Mouse (Mus musculus) gastrocnemius, postnatal 4 days (tissue): ENCODE measurements at regions not wholly inside any gene's neighbourhood (a gene's known extent, or its start where the extent isn't known, plus 50 kb on each side); places are given as distances from the start of the nearest gene placed in this dataset.

Source experiments
- DNase-seq, 2 experiments: peaks; one replicate each; pipeline ENCODE4 v3.0.0; 2021 to 2022; ENCODE audit warnings: low spot score in 2 of 2, mixed read lengths in 2 of 2

DNA sequence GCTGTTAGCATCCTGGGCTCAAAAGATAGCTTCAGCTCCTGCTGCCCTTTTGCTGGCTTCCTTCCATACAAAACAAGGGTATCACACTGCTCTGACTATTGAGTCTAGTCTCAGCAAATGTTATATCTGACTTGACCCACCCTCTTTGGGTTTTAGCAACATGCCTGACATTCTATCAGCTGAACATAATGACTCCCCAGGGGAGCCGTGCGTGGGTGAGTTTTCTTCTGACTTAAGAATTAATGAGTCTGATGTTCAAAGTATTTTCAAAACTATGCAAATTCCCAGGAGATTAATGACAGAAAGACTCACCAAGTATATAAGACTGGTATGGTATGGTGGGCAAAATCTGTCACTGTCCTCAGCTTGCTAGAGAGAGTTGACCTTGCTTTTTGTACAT is 159.0 kb downstream of the Pmp22 start:
- DNase-seq, result no peak

DNA sequence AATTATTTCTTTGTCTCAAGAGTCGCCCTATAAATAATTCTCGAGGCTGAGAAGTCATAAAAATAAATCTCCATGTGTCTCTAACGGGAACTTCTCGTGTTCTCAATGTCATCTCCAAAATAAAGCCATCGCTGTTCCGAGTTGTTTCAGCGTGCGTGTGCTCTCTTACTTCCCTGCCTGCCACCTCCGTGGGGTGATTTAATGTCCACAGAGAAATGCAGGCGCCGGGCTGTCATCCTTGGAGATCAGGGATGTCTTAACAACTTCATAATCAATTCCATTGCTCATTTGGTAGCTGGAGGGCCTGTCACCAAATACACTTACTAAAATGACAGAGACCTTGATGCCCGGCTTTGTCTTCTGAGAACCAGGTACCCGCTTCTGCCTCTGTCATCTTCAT is 161.8 kb downstream of the Pmp22 start:
- no peak for DNase-seq

DNA sequence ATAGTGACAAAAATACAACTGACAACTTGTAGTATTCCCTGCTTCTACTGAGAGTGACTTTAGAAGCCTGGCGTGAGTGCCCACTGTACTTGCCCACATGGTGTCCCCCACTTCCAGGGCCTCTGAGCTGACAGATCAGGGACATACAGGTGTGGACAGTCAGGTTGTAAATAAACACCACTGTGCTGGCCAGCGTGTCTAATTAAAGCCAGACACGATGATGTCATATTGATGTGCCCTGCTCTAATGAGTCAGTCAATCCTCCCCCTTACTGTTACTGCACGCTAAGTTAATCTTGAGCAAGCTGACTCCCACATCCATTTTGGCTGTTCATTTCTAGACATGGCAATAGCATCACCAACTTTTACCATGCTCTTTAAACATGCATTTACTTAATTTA is 164.7 kb downstream of the Pmp22 start:
- no peak for DNase-seq

DNA sequence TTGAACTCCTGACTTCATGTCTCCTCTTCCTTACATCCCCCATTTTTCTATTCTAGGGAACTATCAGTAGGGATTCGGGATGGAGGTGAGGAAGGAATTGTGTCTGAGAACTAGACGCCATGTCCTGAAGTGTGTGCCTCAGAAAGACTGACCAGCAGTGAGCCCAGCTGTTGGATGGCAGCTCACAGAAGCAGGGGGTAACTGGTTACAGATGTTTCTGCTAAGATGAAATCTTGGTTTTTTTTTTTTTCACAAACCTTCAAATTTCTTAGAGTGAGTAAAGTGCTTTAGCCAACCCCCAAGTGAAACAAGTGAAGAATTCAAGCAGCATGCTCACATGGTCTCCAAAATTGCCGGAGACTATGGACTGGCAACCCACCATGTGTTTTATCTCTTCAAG is 165.7 kb downstream of the Pmp22 start:
- no peak for DNase-seq

DNA sequence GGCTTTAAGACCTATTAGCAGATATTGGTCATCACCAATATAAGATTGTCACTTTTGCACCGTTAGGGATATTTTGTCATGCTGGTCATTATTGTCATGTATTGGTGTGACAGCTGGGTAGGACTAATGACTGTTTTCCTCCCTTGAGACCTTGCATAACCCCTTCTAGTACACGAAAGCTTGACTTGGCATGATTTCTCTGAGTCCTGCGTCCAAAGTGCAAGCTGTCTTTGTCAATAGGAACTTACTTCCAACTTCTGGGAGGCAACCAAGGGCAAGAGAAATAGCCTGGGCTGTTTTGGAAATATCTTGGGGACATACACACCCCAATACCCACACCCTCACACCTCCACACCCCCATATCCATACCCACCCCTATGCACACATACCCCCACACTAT is 167.7 kb downstream of the Pmp22 start:
- DNase-seq, result no peak

DNA sequence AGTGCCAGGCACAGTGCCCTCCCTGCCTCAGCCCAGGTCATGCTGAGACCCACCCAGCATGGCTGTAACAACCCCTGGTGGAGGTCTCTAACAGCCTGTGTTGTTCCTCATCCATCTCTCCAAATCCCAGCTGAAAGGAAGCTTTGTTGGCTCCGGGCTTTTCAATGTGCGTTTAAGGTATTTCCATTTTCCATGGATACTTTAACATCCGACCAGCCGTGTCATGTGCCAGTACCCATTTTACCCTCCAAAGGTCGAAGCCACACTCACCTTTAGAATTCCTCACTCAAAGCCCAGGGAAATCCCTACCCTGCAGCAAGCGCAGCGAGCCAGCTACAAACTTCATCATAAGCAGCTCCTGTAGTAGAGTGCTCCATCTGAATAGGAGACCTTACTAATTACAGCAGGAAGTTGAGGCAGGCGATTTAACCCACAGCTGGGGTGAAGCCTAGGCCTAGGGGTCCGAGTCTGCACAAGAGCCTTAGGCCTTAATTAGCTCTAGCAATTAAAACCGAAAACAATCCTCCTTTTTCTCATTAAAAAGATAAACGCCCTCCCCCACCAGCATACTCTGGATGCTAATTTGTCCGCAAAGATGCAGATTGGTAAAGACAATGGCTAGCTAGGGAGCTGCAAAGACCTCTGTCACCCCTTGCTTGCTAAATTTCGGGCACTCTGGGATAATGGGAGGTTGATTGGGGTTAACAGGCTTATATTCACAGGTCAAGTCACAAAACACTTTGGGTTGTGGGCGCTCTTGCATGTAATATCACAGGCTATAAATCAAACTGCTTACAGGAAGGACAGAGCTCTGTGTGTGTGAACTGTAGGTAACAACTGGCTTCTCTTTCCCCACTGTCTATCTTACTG is 171.2 kb downstream of the Pmp22 start:
- DNase-seq, result no peak

DNA sequence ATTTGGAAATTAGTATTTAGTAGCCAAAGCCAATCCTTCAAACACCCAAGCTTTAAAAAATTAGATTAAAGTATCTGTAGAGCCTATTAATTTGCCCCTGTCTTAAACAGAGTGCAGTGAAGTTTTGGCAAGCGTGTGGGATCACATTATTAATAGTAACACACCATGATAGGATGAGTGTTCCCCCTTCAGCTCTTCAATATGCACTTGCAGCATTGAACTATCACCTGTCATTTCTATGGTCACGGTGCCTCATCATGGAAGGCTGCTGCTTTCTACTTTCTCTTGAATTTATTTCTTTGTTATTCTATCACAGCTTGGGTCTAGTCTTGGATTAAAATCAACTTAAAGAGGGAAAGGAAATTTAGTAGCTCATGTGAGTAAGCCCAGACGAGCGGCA is 196.4 kb downstream of the Pmp22 start:
- DNase-seq, result no peak

DNA sequence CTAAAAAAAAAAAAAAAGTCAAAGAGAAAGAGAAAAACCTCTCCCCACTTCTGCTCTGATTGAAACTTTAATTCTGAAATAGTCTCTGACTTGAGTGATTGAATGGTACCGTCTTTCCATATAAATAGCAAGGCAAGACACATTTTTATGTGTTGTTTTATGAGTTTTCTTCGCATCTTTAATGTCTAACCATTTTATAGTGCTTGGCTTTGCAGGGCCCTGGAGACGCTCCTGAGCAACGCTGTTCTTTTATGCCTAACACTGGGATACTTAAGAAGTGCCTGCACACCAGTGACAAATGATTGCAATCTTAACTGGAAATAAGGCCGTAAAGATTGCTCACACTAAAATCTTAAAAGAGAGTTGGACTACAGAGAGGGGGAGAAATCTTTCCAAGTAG is 198.1 kb downstream of the Pmp22 start:
- no peak for DNase-seq

DNA sequence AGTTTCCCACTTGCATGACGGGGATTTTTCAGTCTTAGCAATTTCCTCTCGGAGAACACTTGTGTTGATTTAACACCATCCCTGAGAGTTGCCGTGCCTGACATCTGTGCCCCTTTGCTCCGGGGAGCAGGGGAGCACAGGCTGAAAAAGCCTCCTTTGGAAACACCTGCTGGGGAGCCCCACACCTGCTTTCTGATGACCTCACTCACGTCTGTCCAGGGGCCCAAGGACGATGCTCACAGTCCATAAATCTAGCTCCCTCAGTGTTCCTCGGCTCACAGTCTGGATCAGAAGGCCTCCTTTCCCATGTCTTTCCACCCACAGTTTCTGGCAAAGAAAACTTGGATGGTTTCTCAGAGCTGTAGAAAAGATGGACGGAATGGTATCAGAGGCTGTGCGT is 208.7 kb downstream of the Pmp22 start:
- DNase-seq, result no peak

DNA sequence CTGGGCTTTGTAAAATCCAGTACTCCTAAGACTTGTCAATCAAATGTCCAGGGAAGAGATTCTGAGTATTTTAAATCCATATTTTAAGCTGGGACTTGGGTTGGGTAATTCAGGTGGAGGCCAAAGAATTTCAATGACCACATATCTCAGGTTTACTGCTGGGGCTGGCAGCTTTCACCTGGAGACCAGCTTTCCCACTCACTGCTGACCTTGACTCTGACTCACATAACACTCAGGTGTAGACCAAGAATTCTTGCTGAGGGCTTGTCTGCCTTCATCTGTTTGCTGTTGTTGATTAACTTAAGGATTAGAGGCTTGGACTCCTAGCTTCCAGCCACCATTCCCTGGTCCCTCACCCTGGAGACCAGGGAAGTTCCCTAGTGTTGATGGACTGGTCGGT is 209.5 kb downstream of the Pmp22 start:
- no peak for DNase-seq

DNA sequence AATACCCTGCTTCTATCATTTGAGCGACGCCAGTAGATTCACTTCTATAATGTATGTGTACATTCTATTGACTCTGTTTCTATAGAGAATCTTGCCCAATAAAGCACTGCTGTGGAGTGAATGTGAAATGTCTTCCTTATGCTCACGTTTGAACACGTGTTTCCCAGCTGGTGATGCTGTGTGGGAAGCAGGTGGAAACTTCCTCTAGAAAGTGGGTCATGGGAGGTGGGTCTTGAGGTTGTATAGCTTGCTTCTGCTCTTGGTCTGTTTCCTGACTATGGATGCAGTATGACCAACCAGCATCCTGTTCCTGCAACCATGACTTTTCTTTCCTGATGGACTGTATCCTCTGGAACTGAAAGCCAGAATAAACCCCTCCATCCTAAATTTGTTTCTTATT is 216.9 kb downstream of the Pmp22 start:
- no peak for DNase-seq

DNA sequence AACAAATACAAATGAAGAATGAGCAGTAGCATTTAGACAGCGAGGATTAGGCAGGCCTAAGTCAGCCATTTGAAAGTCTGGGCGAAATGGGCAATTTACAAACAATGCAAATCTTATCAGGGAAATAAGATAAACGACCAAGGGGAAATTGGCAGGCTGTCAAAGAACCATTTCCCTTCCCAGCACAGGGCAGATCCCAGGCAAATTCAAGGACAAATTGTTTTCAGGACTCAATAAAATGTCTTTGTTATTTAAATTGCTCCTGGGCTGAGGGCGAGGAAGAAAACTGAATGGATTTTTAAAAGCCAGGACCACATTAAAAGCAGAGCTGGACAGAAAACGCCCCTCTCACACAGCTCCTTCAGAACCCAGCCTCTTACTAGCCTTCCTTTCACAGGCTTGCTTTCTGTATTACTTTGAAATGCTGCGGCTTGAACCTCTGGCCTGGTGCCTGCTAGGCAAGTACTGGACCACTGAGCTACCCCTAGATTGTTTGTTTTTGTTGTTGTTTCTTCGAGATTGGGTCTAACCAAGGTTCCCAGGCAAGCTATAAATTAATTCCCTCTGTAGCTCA is 221.4 kb downstream of the Pmp22 start:
- DNase-seq, result no peak

DNA sequence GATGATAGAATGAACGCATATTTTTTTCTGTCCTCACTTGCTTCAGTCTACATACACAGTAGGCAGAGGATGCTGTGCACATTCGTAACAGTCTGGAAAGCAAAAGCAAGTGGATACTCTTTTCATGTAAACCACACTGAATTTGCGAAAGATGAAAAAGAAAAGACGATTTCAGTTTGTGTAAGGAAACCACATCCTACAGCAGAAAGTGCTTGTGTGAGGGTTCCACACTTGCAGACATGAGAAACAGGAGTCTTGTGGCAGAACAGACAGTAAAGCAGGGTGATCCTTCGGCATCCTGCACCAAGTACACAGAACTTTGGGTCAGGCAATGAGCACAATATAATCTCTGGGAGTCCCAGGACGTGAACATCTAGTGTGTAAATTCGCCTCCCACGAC is 223.2 kb downstream of the Pmp22 start:
- no peak for DNase-seq

DNA sequence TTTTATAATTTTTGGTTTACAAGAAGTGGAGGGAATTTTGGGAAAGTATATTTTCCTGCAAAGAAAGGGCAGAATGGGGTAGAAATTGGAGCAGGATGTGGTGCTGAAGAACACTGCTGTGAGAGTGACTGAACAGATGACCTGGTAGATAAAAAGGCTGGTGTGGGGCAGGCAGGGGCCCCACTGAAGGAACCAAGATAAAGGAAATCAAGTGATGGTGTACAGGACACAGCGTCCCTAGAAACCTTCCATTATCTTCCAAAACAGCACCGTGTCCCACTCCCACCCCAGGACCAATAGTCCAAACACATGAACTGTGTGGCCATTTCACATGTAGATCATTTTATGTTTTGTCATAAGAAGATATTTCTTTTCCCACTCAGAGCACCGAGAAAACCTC is 224.2 kb downstream of the Pmp22 start:
- no peak for DNase-seq

DNA sequence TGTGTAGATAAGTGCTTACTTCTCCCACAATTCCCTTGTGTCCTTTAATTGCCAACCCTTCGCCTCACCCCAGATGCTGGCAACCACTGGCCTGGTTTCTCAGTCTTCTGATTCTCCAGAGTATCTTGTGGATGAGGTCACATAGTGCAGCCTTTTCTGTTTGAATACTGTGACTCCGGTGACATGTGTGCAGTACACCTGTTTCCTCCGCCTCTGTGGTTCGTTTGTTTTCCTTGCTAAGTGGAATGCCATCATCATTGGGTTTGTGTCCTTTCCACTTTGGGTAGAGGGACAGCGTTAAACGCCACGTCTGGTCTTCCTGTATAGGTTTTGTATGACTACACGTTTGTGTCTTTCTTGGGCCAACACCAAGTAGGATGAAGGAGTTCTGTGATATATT is 224.9 kb downstream of the Pmp22 start:
- no peak for DNase-seq

DNA sequence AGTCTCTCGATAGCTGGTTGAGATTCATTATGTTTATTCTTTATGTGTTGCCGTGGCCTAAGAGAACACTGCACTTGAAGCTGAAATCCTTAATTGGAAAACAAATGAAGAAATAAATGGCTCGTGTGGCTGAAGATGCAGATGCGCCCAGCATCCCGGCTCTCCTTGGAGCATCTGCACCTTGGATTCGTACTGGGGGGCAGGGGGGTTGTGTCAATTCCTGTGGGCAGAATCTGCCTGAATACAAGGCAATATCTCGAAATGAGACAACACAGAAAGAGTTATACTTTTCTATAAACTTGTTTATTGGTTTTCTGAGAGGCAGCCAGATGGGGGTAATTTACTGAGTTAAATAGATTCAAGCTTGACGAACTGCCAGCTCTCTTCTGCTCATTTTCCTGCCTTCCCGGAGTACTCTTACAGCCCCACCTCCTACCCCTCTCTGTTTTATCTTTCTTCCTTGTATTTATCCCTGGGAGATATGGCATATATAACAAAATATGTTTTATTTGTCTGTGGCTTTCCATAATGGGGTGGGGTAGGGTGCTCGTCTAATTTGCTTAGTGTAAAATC is 229.1 kb downstream of the Pmp22 start:
- DNase-seq, result no peak

DNA sequence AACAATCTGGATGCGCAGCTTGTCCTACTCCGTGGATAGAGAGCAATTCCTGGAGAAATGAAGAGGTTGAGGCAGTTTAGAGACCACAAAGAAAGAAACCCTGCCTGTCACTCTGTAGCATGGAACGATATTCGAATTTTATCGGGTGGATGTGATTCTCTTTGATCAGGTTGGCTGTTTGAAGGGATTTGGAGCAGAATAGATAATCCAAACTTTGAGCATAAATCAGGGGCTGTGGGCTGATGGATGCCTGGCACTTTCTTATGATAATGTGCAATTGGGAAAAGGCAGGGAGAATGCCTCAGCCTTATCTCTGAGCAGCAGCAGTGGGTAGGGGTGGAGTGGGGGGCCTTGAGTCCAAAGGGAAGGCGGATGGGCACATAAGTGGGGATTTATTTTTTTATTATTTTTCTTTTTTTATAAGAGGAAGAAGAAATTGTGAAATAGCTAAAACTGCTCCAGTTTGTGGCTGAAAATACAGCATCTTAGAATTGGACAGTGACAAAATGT is 239.0 kb downstream of the Pmp22 start:
- no peak for DNase-seq

DNA sequence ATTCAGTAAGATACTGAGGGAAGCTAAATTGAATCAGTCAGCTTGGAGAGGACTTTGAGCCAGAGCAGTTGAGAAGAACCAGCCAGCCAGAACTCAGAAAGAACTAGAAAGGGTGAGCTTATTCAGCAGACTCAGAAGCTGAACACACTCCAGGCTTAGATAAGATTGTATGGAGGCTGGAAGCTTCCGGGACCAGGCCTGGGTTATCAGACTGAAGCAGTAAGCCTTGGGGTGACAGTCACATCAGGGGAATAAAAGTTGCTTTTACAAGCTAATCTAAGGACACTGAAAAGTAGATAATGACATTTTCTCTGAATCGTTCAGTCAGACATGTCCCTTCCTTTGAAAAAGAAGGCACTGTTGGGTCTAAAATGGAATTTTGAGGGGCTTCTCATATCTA is 240.7 kb downstream of the Pmp22 start:
- no peak for DNase-seq

DNA sequence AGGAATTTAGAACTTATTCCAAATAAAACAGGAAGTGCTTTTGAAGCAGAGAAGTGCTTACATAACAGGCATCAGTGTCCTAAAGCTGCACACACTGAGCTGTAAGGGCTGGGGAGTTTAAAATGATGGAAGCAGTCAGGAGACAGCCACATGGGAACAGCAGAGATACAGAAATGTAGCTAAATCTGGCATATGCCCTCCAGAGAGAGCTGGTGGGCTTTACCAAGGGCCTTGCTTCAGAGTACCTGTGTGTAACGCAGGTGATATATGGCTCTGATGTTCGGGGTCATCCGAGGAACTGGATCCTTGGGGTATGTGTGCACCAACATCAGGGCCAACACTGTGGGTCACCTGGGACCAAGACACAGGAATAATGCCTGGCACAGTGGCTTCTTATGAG is 247.5 kb downstream of the Pmp22 start:
- DNase-seq, result no peak

DNA sequence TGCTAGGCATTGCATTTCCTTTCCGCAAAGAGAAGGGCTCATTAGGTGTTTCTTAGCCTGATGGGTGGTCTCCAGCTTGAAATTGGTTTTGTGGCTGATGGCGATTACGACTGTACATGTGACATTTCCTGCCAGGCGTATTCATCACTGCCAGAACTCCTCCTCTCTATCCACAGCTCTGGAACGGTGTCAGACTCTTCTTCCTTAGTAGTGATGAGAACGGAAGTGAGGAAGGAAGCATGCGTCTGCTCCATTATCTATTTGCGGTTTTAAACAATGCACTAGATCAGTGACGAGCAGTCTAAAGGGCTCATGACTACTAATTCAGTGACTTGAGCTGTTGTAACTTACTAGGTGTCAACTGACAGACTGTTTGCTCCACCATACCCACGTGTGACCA is 248.2 kb downstream of the Pmp22 start:
- no peak for DNase-seq

DNA sequence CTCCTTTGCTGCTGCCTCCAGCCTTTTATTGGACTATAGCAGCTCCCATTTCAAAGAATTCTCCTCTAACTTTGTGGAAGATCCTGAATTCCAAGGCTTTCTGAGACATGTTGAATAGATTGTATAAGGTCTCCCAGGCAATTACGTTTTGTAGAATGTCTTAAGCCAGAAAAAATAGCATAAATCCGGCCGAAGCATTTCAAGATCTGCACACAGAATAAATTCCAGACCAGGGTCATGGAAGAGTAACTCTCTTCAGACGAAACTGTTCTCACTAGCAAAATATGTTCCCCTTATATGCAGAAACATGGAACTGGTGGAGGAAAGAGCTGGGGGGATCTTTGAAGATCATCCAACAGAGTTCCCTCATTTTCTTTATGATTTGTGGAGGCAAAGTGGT is 259.5 kb downstream of the Pmp22 start:
- no peak for DNase-seq

DNA sequence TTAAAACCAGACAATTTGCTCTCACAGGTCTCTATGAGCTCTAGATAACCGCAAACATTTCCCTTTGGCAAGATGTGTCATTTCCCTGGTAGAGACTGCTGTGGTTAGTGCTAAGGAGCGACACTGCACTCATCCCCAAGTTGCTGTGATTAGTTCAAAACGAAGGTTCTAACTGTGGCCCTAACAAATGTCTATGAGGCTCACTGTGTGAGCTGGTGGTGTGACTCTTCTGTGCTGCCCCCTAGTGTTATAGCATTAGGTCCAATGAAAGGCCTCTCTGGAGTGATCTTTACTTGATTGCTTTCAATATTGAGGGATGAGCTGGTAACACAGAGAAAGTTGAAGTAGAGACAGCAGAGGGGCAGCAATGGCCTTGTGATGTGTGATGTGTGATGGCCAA is 262.7 kb downstream of the Pmp22 start:
- DNase-seq, result no peak

DNA sequence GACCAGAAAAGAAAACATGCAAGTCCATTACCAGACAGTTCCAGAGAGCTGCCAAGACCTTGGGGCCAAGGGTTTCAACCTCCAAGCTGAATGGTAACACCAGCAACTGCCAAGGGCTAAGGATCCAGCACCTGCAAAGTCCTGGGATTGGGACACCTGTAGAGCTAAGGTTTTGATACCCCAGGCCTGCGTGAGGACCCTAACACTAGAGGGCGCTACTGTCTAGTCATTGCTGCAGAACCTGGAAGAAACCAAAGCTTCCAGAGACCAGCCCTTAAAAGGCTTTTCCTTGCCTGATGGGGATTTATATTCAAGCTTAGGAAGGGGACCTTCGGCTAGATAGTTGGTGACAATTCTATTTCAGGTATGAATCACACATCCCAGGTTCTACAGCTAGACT is 263.6 kb downstream of the Pmp22 start:
- no peak for DNase-seq
